Mouse (Mus musculus) stomach, embryonic 14.5 days (tissue): ENCODE data around the gene Slc46a1. TPM values are rescaled to one million over a fixed set of nuclear protein-coding genes. Genes with fewer than 3 reads are reported as not detected.

Experiments
- ATAC-seq: fragments of 200-750 bp; cut with Nextera tagmentation; 2 replicates; pipeline ENCODE4 v1.8.0; 2017; ENCODE audit warnings: low read depth, moderate TSS enrichment; ENCODE audit not compliant: insufficient number of reproducible peaks, insufficient read depth, low FRiP score
- H3K27ac ChIP-seq: fragments of 300-500 bp; sonication (generic); 2 replicates; pipeline ENCODE4 v1.5.1; 2014; ENCODE audit warnings: mild to moderate bottlenecking, low read length, moderate library complexity, mixed read lengths
- H3K27me3 ChIP-seq: fragments of 300-500 bp; sonication (generic); 2 replicates; pipeline ENCODE4 v1.6.1; 2014; ENCODE audit warnings: low read length, control low read depth, mixed read lengths; ENCODE audit not compliant: control insufficient read depth, insufficient read depth
- H3K36me3 ChIP-seq: fragments of 300-500 bp; sonication (generic); 2 replicates; pipeline ENCODE4 v1.6.1; 2014; ENCODE audit warnings: mild to moderate bottlenecking, control low read depth, low read length, moderate library complexity, mixed read lengths; ENCODE audit not compliant: control insufficient read depth, insufficient read depth
- H3K4me1 ChIP-seq: fragments of 300-500 bp; sonication (generic); 2 replicates; pipeline ENCODE4 v1.6.1; 2014; ENCODE audit warnings: low read length, control low read depth, mixed read lengths; ENCODE audit not compliant: control insufficient read depth, insufficient read depth
- H3K4me2 ChIP-seq: fragments of 300-500 bp; sonication (generic); replicated peaks from 2 replicates; pipeline ENCODE4 v1.6.1; 2014; ENCODE audit warnings: low read depth, low read length, control low read depth
- H3K4me3 ChIP-seq: fragments of 300-500 bp; sonication (generic); 2 replicates; pipeline ENCODE4 v1.5.1; 2014; ENCODE audit warnings: low read depth, low read length, control low read depth
- H3K9ac ChIP-seq: fragments of 300-500 bp; sonication (generic); replicated peaks from 2 replicates; pipeline ENCODE4 v1.6.1; 2014; ENCODE audit warnings: low read depth, mild to moderate bottlenecking, control low read depth, low read length, moderate library complexity, mixed read lengths
- H3K9me3 ChIP-seq: fragments of 300-500 bp; sonication (generic); 2 replicates; pipeline ENCODE4 v1.6.1; 2016; ENCODE audit warnings: low read depth, low read length, control low read depth; ENCODE audit not compliant: control insufficient read depth
- WGBS: fragments of 180-500 bp; shearing (Covaris S2); extraction: QIAGEN DNeasy Blood & Tissue Kit; methylation state at CpG from one replicate; pipeline ENCODE4 v1.1.7; 2014; 5-methylcytosine and 5-hydroxymethylcytosine counted together
- polyA plus RNA-seq: library from polyadenylated mRNA; unstranded; fragments of >200 nt; fragmentation: Nextera tagmentation; extraction: Ambion mirVana; gene quantifications from 2 replicates; pipeline ENCODE4 v1.2.1, GENCODE M21; 2014

Slc46a1 gene
- polyA plus RNA-seq, 1 experiment from 2014 or later: 14.3 TPM

DNA sequence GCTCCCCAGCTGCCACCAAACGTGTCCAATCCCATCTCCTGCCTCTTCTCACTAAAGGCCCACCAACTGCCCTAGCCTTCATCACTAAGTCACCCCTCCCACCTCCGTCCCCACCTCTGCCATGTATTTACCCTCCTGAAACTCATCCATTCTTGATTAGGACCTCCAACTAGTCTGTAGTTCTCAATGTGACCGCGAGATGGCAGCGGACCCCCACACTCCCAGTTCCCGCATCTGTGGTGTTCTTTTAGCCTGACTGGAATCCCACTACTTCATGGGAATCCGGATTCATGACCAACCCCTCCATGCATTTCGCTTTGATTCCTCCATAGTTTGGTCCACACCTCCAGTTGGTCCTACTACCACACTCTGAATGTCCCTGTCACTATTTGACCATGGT is 22.7 kb downstream of the Slc46a1 start:
- Histone ChIP-seq H3K9ac (no peak overlapping the region), H3K27ac (no peak overlapping the region), H3K4me2 (no peak overlapping the region), H3K4me3 (no peak overlapping the region), H3K4me1 (no peaks in the 10 kb centered on the region), H3K27me3 (peaks cover 45% of the 10 kb centered on the region), H3K36me3 (no peaks in the 10 kb centered on the region), H3K9me3 (no peaks in the 10 kb centered on the region)
- ATAC-seq: no peak
- WGBS: 3% methylated on average over 8 of the region's 8 CpGs

DNA sequence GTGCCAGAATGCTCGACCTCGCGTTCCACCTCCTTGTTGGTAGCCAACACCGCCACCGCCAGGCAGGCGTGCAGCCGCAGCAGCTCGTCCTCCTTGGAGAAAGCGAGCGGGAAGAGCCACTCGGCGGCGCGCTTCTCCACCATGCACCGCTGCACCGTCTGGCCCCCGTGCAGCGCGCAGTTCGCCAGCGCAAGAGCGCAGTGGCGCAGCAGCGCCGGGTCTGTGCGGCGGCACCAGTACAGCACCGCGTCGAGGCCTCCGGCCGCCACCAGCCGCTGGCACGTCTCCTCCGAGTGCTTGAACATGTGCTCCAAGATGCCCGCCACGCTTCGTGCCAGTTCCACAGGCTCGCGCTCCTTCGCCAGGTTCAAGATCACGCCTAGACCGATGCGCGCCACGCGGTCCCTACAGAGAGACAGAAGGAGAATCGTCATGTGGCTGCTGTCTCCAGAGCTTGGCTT is 25.3 kb downstream of the Slc46a1 start:
- Histone ChIP-seq H3K27ac (no peak overlapping the region), H3K4me2 (peak overlapping the region; percentile 35), H3K27me3 (peaks cover 48% of the 10 kb centered on the region), H3K4me3 (peak overlapping the region; percentile 19), H3K36me3 (no peaks in the 10 kb centered on the region), H3K9me3 (no peaks in the 10 kb centered on the region), H3K9ac (no peak overlapping the region), H3K4me1 (no peaks in the 10 kb centered on the region)
- ATAC-seq: no peak
- WGBS: 9% methylated on average over 48 of the region's 48 CpGs

DNA sequence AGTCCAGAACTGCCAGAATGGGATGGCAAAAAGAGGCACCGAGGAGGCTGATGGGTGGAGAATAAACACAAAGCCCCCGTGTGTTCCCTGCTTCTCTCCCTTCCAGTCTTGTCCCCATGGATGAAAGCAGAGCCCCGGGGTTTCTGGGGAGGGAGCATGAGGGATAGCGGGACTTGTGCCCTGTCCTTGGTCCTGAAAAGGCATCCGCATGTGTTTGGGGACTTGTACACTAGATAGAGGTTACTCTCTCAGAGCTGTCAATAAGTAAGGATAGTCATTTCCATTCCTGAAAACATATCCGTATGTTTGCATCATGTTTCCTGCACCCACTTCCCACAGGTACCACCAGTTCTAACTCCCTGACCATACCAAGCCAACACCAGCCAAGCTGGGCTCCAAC is 30.4 kb downstream of the Slc46a1 start:
- no peaks in the 10 kb centered on the region for H3K4me1 ChIP-seq
- no peak overlapping the region for H3K4me2 ChIP-seq
- no peaks in the 10 kb centered on the region for H3K36me3 ChIP-seq
- H3K27ac ChIP-seq: no peak overlapping the region
- no peak overlapping the region for H3K4me3 ChIP-seq
- 5% methylated on average over 6 of the region's 6 CpGs for WGBS
- peaks cover 23% of the 10 kb centered on the region for H3K27me3 ChIP-seq
- H3K9me3 ChIP-seq: no peaks in the 10 kb centered on the region
- no peak for ATAC-seq
- H3K9ac ChIP-seq: no peak overlapping the region

DNA sequence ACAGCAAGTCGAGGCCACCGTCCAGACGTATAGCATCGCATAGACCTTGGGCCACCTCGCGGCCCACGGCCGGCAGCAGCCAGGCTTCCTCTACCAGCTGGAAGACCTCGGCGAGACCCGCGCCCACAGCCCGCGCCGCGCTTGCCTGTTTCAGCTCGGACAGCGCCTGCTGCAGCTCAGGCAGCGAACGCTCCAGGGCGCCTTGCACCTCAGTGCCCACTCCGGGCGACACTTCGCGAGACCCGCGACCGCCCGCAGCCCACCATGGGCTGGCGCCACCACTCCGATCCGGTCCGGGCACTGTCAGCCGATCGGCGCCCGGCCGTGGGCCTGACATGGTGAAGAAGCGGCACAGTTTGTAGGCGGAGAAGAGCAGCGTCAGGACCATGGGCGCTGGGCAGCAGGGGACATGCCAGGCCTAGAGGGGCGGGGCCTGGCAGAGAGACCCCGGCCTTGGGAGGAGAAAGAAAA is 31.6 kb downstream of the Slc46a1 start:
- Histone ChIP-seq H3K4me3 (peak overlapping the region; percentile 50), H3K4me1 (no peaks in the 10 kb centered on the region), H3K9me3 (no peaks in the 10 kb centered on the region), H3K9ac (peak overlapping the region; percentile 36; the same call in 1 of the 2 replicates), H3K4me2 (peak overlapping the region; percentile 96), H3K27ac (no peak overlapping the region), H3K27me3 (peaks cover 13% of the 10 kb centered on the region), H3K36me3 (no peaks in the 10 kb centered on the region)
- ATAC-seq: peak; percentile 4
- under 1% methylated on average over 43 of the region's 44 CpGs for WGBS

DNA sequence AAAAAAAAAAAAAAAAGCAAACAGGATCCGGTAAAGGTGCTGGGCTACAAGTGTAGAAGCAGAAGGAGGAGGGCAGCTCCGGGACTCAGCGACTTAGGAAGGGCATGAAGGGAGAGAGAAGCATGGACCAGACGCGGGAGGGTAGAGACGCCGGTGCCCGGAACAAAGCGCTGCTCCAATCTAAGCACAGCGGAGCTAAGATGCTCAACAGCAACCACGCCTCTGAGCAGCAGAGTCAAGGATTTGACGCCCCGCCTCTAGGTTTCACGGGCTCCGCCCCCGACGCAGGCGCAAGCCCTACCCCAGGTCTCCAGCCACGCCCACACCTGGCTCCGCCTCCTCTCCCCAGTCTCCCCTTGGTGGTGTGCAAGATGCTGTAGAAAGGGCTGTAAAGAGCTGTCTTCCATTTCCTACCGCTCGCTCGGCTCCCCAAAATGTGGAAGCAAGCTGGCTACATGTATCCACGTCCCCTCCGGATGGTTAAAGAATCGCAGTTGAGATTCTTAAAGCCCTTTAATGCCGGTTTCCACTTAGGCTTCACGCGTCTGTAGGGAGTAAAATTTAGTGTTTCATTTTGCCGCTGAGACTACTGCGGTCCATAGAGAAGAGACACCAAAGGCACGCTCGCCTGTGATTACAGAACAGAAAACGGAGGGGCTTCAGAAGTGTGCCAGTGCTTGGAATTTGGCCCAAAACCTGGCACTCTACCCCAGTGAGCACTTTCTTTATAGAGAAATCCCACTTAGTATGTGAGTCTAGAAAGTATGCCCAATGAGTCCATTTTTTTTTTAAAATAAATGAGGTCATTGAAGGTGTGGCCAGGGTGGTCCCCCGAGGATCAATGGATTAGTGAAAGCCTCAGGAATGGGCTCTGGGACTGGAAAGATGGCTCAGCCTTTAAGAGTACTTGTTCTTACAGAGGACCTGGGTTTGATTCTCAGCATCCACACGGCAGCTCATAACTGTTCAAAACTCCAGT is 32.3 kb downstream of the Slc46a1 start, which contains the start of gene Sarm1:
Gene Sarm1 (minus strand): TSS at position 211 of the 979 bp plus-strand sequence.
- Histone ChIP-seq H3K9ac (peak within 1 kb of the TSS; percentile 36; the same call in 1 of the 2 replicates), H3K27ac (no peak within 1 kb of the TSS), H3K27me3 (peaks cover 13% of the 10 kb centered on the region), H3K4me1 (no peaks in the 10 kb centered on the region), H3K4me3 (peak within 1 kb of the TSS; percentile 50), H3K36me3 (no peaks in the 10 kb centered on the region), H3K4me2 (peak within 1 kb of the TSS; percentile 96), H3K9me3 (no peaks in the 10 kb centered on the region)
- 3% methylated on average over 36 of the region's 36 CpGs for WGBS
- ATAC-seq: peak; percentile 97

DNA sequence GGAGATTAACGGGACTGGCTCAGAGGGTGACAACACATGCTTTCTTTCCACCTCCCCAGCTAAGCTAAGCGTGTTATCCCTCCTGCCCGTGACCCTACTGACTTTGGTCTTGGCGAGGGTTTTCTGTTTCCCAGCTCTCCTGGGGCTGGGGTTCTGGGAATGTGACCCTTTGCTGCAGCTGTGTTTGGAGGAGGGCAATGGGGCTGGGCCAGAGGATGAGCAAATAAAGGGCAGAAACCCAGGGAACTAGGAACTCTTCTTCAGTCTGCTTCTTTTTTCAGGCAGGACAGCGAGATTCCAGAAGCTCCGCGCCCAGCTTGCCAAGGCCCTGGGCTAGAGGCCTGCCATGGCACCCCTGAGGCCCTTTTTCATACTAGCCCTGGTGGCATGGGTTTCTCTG is 33.5 kb downstream of the Slc46a1 start, which contains the start of gene Vtn:
Gene Vtn (plus strand): TSS at position 88 of the 400 bp plus-strand sequence.
- no peaks in the 10 kb centered on the region for H3K4me1 ChIP-seq
- 48% methylated on average over 7 of the region's 7 CpGs for WGBS
- H3K9ac ChIP-seq: 0 out of 2 replicates have a peak within 1 kb of the TSS, but pooled peaks have one; percentile 3
- peaks cover 13% of the 10 kb centered on the region for H3K27me3 ChIP-seq
- peak within 1 kb of the TSS; percentile 50 for H3K4me3 ChIP-seq
- H3K36me3 ChIP-seq: no peaks in the 10 kb centered on the region
- H3K9me3 ChIP-seq: no peaks in the 10 kb centered on the region
- no peak within 1 kb of the TSS for H3K27ac ChIP-seq
- ATAC-seq: no peak
- peak within 1 kb of the TSS; percentile 96 for H3K4me2 ChIP-seq

DNA sequence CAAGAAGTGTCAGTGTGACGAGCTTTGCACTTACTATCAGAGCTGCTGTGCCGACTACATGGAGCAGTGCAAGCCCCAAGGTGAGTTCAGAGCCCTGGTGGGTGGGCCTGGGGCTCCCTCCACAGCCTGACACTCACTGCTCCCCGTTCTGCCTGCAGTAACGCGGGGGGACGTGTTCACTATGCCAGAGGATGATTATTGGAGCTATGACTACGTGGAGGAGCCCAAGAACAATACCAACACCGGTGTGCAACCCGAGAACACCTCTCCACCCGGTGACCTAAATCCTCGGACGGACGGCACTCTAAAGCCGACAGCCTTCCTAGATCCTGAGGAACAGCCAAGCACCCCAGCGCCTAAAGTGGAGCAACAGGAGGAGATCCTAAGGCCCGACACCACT is 34.0 kb downstream of the Slc46a1 start:
- H3K4me1 ChIP-seq: no peaks in the 10 kb centered on the region
- no peak for ATAC-seq
- no peaks in the 10 kb centered on the region for H3K36me3 ChIP-seq
- WGBS: 36% methylated on average over 16 of the region's 16 CpGs
- H3K4me2 ChIP-seq: no peak overlapping the region
- no peak overlapping the region for H3K9ac ChIP-seq
- no peaks in the 10 kb centered on the region for H3K9me3 ChIP-seq
- peaks cover 13% of the 10 kb centered on the region for H3K27me3 ChIP-seq
- H3K27ac ChIP-seq: no peak overlapping the region
- H3K4me3 ChIP-seq: no peak overlapping the region

DNA sequence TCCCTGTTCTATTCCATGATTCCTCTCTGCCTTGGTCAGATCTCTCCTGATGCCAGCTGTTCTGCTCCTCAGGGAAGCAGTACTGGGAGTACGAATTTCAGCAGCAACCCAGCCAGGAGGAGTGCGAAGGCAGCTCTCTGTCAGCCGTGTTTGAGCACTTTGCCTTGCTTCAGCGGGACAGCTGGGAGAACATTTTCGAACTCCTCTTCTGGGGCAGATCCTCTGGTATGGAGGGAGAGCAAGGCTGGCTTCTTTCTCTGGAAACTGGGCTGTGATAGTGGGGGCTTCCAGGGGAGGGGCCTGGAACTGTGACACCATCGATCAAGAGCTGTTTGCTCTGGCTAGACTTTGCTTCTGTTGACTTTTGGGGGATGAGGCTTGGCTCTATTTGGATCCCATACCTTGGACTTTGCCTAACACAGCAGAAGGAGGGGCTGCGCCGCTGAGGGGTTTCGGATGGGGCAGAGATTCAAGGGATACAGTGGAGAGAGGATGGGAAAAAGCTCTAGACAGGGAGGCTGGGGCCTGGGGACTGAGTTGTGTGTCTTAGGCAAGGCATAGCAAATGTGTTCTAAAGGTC is 35.2 kb downstream of the Slc46a1 start:
- H3K4me1 ChIP-seq: no peaks in the 10 kb centered on the region
- no peaks in the 10 kb centered on the region for H3K9me3 ChIP-seq
- 54% methylated on average over 9 of the region's 9 CpGs for WGBS
- H3K36me3 ChIP-seq: no peaks in the 10 kb centered on the region
- ATAC-seq: no peak
- H3K27me3 ChIP-seq: peaks cover 10% of the 10 kb centered on the region
- no peak overlapping the region for H3K27ac ChIP-seq
- no peak overlapping the region for H3K9ac ChIP-seq
- H3K4me3 ChIP-seq: no peak overlapping the region
- no peak overlapping the region for H3K4me2 ChIP-seq
